Mouse (Mus musculus) stomach, embryonic 14.5 days (tissue): ENCODE results near the gene Gm21958. TPM values are rescaled to one million over a fixed set of nuclear protein-coding genes. Genes with fewer than 3 reads are reported as not detected.
"Not testable (repeated sequence)": the region's sequence is repeated elsewhere in the genome, so short reads cannot be mapped to it uniquely, and the experiment has no call there.

Source experiments
- ATAC-seq: fragments of 200-750 bp; cut with Nextera tagmentation; 2 replicates; pipeline ENCODE4 v1.8.0; 2017; ENCODE audit warnings: low read depth, moderate TSS enrichment; ENCODE audit not compliant: insufficient number of reproducible peaks, insufficient read depth, low FRiP score
- H3K27ac ChIP-seq: fragments of 300-500 bp; sonication (generic); 2 replicates; pipeline ENCODE4 v1.5.1; 2014; ENCODE audit warnings: mild to moderate bottlenecking, low read length, moderate library complexity, mixed read lengths
- H3K27me3 ChIP-seq: fragments of 300-500 bp; sonication (generic); 2 replicates; pipeline ENCODE4 v1.6.1; 2014; ENCODE audit warnings: low read length, control low read depth, mixed read lengths; ENCODE audit not compliant: control insufficient read depth, insufficient read depth
- H3K36me3 ChIP-seq: fragments of 300-500 bp; sonication (generic); 2 replicates; pipeline ENCODE4 v1.6.1; 2014; ENCODE audit warnings: mild to moderate bottlenecking, control low read depth, low read length, moderate library complexity, mixed read lengths; ENCODE audit not compliant: control insufficient read depth, insufficient read depth
- H3K4me1 ChIP-seq: fragments of 300-500 bp; sonication (generic); 2 replicates; pipeline ENCODE4 v1.6.1; 2014; ENCODE audit warnings: low read length, control low read depth, mixed read lengths; ENCODE audit not compliant: control insufficient read depth, insufficient read depth
- H3K4me2 ChIP-seq: fragments of 300-500 bp; sonication (generic); replicated peaks from 2 replicates; pipeline ENCODE4 v1.6.1; 2014; ENCODE audit warnings: low read depth, low read length, control low read depth
- H3K4me3 ChIP-seq: fragments of 300-500 bp; sonication (generic); 2 replicates; pipeline ENCODE4 v1.5.1; 2014; ENCODE audit warnings: low read depth, low read length, control low read depth
- H3K9ac ChIP-seq: fragments of 300-500 bp; sonication (generic); replicated peaks from 2 replicates; pipeline ENCODE4 v1.6.1; 2014; ENCODE audit warnings: low read depth, mild to moderate bottlenecking, control low read depth, low read length, moderate library complexity, mixed read lengths
- H3K9me3 ChIP-seq: fragments of 300-500 bp; sonication (generic); 2 replicates; pipeline ENCODE4 v1.6.1; 2016; ENCODE audit warnings: low read depth, low read length, control low read depth; ENCODE audit not compliant: control insufficient read depth
- whole genome bisulfite sequencing: fragments of 180-500 bp; shearing (Covaris S2); extraction: QIAGEN DNeasy Blood & Tissue Kit; methylation state at CpG from one replicate; pipeline ENCODE4 v1.1.7; 2014; 5-methylcytosine and 5-hydroxymethylcytosine counted together
- polyA plus RNA-seq: library from polyadenylated mRNA; unstranded; fragments of >200 nt; fragmentation: Nextera tagmentation; extraction: Ambion mirVana; gene quantifications from 2 replicates; pipeline ENCODE4 v1.2.1, GENCODE M21; 2014

The Gm21958 gene
- polyA plus RNA-seq, 1 experiment from 2014 or later, result 1.9 TPM

GRCm38 (mm10) chr3:54708972-54709371, 5.2 kb downstream of the Gm21958 start:
- Histone ChIP-seq H3K9ac (no peak overlapping the region), H3K4me2 (no peak overlapping the region), H3K4me3 (no peak overlapping the region), H3K27ac (no peak overlapping the region), H3K9me3 (no peaks in the 10 kb centered on the region), H3K36me3 (peaks cover 72% of the 10 kb centered on the region), H3K27me3 (no peaks in the 10 kb centered on the region), H3K4me1 (no peaks in the 10 kb centered on the region)
- no peak for ATAC-seq
- WGBS, result 89% methylated on average over 9 of the region's 9 CpGs

DNA sequence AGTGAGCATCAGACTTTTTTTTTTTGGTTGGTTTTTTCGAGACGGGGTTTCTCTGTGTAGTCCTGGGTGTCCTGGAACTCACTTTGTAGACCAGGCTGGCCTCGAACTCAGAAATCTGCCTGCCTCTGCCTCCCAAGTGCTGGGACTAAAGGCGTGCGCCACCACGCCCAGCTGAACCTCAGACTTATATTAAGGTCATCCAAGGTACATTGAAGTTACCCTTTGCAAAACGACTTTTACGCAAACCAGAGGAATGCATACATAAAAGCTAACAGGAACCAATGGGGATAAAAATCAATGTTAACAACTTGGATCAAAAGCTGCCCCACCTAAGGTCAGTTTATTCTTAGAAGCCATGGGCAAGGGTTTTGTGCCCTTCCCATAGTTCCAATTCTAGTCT, 10.0 kb downstream of the Gm21958 start:
- WGBS, result 96% methylated on average over 8 of the region's 8 CpGs
- H3K27me3 ChIP-seq, H3K9me3 ChIP-seq, H3K4me3 ChIP-seq, H3K4me2 ChIP-seq, H3K9ac ChIP-seq, H3K4me1 ChIP-seq, ATAC-seq, H3K27ac ChIP-seq: not testable (repeated sequence)
- peaks cover 54% of the 10 kb centered on the region for H3K36me3 ChIP-seq

DNA sequence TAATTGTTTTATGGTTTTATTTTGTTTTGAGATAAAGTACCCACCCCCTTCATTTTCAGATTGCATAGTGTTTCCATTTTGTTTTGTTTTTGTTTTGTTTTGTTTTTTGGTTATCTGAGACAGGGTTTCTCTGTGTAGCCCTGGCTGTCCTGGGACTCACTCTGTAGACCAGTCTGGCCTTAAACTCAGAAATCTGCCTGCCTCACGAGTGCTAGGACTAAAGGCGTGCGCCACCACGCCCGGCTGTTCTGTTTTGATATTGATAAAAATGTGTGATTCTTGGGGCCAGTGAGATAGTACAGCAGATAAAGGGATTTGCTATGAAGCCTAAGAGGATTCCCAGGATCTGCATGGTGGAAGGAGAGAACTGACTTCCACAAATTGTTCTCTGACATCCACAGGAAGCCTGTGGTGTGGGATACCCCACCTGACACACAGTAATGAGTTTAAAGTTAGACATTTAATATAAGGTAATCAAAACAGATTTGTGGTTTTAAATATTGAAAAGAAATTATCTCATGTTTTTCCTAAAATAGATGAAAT, 14.3 kb downstream of the Gm21958 start:
- Histone ChIP-seq H3K4me1 (no peaks in the 10 kb centered on the region), H3K27me3 (no peaks in the 10 kb centered on the region), H3K9me3 (no peaks in the 10 kb centered on the region), H3K4me3 (no peak overlapping the region), H3K36me3 (peaks cover 49% of the 10 kb centered on the region), H3K9ac (no peak overlapping the region), H3K27ac (no peak overlapping the region), H3K4me2 (no peak overlapping the region)
- 70% methylated on average over 5 of the region's 5 CpGs for WGBS
- ATAC-seq, result no peak

GRCm38 (mm10) chr3:54693056-54693415, 21.1 kb downstream of the Gm21958 start:
- WGBS, result under 1% methylated on average over 8 of the region's 8 CpGs
- Histone ChIP-seq H3K36me3 (peaks cover 15% of the 10 kb centered on the region), H3K9me3 (no peaks in the 10 kb centered on the region), H3K9ac (peak overlapping the region; percentile 46), H3K4me2 (peak overlapping the region; percentile 39), H3K4me1 (peaks cover 5% of the 10 kb centered on the region; the same call in 1 of the 2 replicates), H3K4me3 (peak overlapping the region; percentile 56), H3K27ac (peak overlapping the region; percentile 64), H3K27me3 (no peaks in the 10 kb centered on the region)
- ATAC-seq, result no peak; the same call in 1 of the 2 replicates

DNA sequence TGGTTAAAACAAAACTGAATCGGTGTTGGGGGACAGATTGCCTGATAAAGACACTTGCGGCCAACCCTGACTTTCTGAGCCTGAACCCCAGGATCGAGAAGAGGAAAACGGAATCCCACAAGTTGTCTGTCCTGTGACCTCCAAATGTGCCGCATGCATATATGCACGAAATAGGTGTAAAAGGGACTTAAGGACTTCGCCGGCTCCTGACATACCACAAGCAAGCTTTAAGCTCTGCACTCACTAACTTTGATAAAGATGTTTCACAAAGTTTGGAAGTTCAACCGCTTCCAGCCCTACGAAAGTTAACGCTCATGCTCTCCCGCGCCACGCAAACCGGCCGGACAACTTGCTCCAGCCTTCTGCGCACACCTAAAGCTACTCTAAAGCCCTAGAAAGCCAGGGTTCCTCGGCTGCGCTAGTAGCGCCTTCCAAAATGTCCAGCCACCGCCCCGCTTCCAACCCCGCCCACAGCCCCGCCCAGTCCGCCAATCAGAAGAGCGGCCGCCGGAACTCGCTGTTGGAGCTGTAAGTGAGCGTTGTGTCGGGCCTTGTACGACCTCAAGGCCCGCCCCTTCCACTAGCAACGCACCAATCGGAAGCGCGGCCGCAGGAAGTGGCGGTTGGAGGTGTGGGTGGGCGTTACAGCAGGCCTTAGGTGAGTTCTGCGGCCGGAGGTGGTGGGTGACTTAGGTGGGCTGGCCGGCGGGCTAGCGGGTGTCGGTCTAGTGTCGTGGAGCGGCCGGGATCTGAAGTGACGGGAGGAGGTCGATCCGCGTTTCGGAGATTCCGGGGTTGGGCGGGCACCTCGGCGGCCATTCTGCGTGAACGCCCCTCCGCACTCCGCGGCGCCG, 21.7 kb downstream of the Gm21958 start, which contains the start of gene Supt20:
Supt20 (plus strand) TSS at position 606 of the 854 bp plus-strand sequence.
- Histone ChIP-seq H3K27ac (peak within 1 kb of the TSS; percentile 64), H3K27me3 (no peaks in the 10 kb centered on the region), H3K36me3 (peaks cover 15% of the 10 kb centered on the region), H3K4me1 (peaks cover 5% of the 10 kb centered on the region; the same call in 1 of the 2 replicates), H3K4me2 (peak within 1 kb of the TSS; percentile 81), H3K4me3 (peak within 1 kb of the TSS; percentile 56), H3K9ac (peak within 1 kb of the TSS; percentile 46), H3K9me3 (no peaks in the 10 kb centered on the region)
- WGBS, result 2% methylated on average over 65 of the region's 65 CpGs
- peak; percentile 99 for ATAC-seq

GRCm38 (mm10) chr3:54689091-54689490, 25.1 kb downstream of the Gm21958 start:
- Histone ChIP-seq H3K27me3 (no peaks in the 10 kb centered on the region), H3K27ac (no peak overlapping the region), H3K4me2 (no peak overlapping the region), H3K9ac (no peak overlapping the region), H3K9me3 (no peaks in the 10 kb centered on the region), H3K4me1 (no peaks in the 10 kb centered on the region), H3K4me3 (no peak overlapping the region), H3K36me3 (no peaks in the 10 kb centered on the region)
- no peak for ATAC-seq
- 40% methylated on average over 2 of the region's 2 CpGs for WGBS

GRCm38 (mm10) chr3:54687245-54687644, 26.9 kb downstream of the Gm21958 start:
- H3K4me3 ChIP-seq, result no peak overlapping the region
- no peaks in the 10 kb centered on the region for H3K4me1 ChIP-seq
- no peaks in the 10 kb centered on the region for H3K9me3 ChIP-seq
- H3K27ac ChIP-seq, result no peak overlapping the region
- H3K36me3 ChIP-seq, result no peaks in the 10 kb centered on the region
- H3K27me3 ChIP-seq, result no peaks in the 10 kb centered on the region
- 29% methylated on average over 2 of the region's 2 CpGs for WGBS
- H3K4me2 ChIP-seq, result no peak overlapping the region
- no peak overlapping the region for H3K9ac ChIP-seq
- ATAC-seq, result no peak

- Histone ChIP-seq H3K4me1 (no peaks in the 10 kb centered on the region), H3K9me3 (no peaks in the 10 kb centered on the region), H3K9ac (no peak overlapping the region), H3K4me2 (no peak overlapping the region), H3K27ac (no peak overlapping the region), H3K36me3 (no peaks in the 10 kb centered on the region), H3K4me3 (no peak overlapping the region), H3K27me3 (no peaks in the 10 kb centered on the region)
- 93% methylated on average over 3 of the region's 3 CpGs for whole genome bisulfite sequencing
- ATAC-seq, result no peak
Measured at GRCm38 (mm10) chr3:54685202-54685601, 29.0 kb downstream of the Gm21958 start.
